8 mouse cellular contexts compared by ENCODE assay signal in the genomic region with DNA sequence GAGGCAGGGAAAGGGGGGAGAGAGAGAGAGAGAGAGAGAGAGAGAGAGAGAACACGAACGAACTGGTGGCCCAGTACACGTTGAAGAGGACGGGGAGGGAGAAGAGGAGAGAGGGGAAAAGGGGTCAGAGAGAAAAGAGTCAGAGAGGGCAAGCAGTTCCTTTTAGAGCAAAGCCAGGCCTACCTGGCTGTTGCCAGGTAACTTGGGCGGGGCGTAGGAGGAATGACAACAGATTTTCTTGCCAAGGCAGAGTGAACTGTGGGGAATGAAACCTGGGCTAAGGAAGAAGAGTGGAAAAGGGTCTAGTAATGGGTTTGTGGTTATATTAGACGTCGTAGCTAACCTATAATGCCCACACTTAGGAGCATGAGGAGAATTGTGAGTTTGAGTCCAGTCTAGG. TPM values are rescaled to one million over a fixed set of nuclear protein-coding genes. Genes with fewer than 3 reads are reported as not detected.
DNase-seq lines count a peak whose midpoint lies in the region; ATAC-seq and TF ChIP-seq lines count a peak whose summit lies in the region.

No protein-coding gene starts in this region.

- peaks cover 12% of the 10 kb centered on the region for H3K4me1 ChIP-seq in heart, embryonic 15.5 days (replicated peaks)
- peaks cover 17% of the 10 kb centered on the region for H3K4me1 ChIP-seq in embryonic facial prominence, embryonic 10.5 days
- peaks cover 23% of the 10 kb centered on the region for H3K4me1 ChIP-seq in intestine, embryonic 16.5 days (ENCODE audit: control insufficient read depth, insufficient read depth, low read length)
- 0 out of 2 replicates have a peak, but pooled peaks cover 3% of the 10 kb centered on the region for H3K4me1 ChIP-seq in midbrain, postnatal 0 days (ENCODE audit: insufficient read depth, low read length)

- H3K27ac ChIP-seq in heart, embryonic 15.5 days: no peak overlapping the region
- peak overlapping the region; percentile 93 for H3K27ac ChIP-seq in embryonic facial prominence, embryonic 10.5 days (replicated peaks)
- H3K27ac ChIP-seq in intestine, embryonic 16.5 days (ENCODE audit: low read length): no peak overlapping the region
- no peak overlapping the region for H3K27ac ChIP-seq in midbrain, postnatal 0 days (ENCODE audit: low read depth, low read length)

- peak overlapping the region; percentile 83 for H3K4me2 ChIP-seq in heart, embryonic 15.5 days
- H3K4me2 ChIP-seq in intestine, embryonic 16.5 days (ENCODE audit: low read depth, low read length): peak overlapping the region; percentile 75
- peak overlapping the region; percentile 75 for H3K4me2 ChIP-seq in midbrain, postnatal 0 days (ENCODE audit: low read depth, low read length, poor library complexity, severe bottlenecking)

- DNase-seq in heart, adult 18-20 months: no peak
- no peak for DNase-seq in embryonic facial prominence, embryonic 10.5 days (ENCODE audit: low spot score)
- no peak for DNase-seq in midbrain, postnatal 0 days (ENCODE audit: low spot score)
- DNase-seq in ovary, postnatal 10 days (ENCODE audit: low spot score): no peak
- DNase-seq in layer of hippocampus, adult 18-20 months (ENCODE audit: low spot score in 2 of 2): no peak
- no peak for DNase-seq in spleen, adult 12 weeks (ENCODE audit: low spot score)

- peaks cover 17% of the 10 kb centered on the region for H3K36me3 ChIP-seq in heart, embryonic 15.5 days
- peaks cover 25% of the 10 kb centered on the region for H3K36me3 ChIP-seq in embryonic facial prominence, embryonic 10.5 days (replicated peaks)
- no peaks in the 10 kb centered on the region for H3K36me3 ChIP-seq in intestine, embryonic 16.5 days (ENCODE audit: control insufficient read depth, insufficient read depth, low read length)
- peaks cover 3% of the 10 kb centered on the region; the same call in 1 of the 2 replicates for H3K36me3 ChIP-seq in midbrain, postnatal 0 days (ENCODE audit: insufficient read depth, low read length)

- TF ChIP-seq CTCF in midbrain, postnatal 0 days (IDR thresholded peaks at IDR 0.05): no peak

- H3K9ac ChIP-seq in heart, embryonic 15.5 days: peak overlapping the region; percentile 72; the same call in 1 of the 2 replicates
- peak overlapping the region; percentile 84; the same call in 1 of the 2 replicates for H3K9ac ChIP-seq in intestine, embryonic 16.5 days (ENCODE audit: low read depth, low read length)
- H3K9ac ChIP-seq in midbrain, postnatal 0 days (replicated peaks; ENCODE audit: low read length, poor library complexity, severe bottlenecking): no peak overlapping the region; the same call in 1 of the 2 replicates

- WGBS in heart, embryonic 15.5 days: 47% methylated on average over 8 of the region's 8 CpGs
- 45% methylated on average over 8 of the region's 8 CpGs for WGBS in embryonic facial prominence, embryonic 10.5 days
- 38% methylated on average over 8 of the region's 8 CpGs for WGBS in intestine, embryonic 16.5 days
- WGBS in midbrain, postnatal 0 days: 38% methylated on average over 8 of the region's 8 CpGs

- peak overlapping the region; percentile 66 for H3K4me3 ChIP-seq in heart, embryonic 15.5 days
- H3K4me3 ChIP-seq in embryonic facial prominence, embryonic 10.5 days: peak overlapping the region; percentile 80
- no peak overlapping the region; the same call in 1 of the 2 replicates for H3K4me3 ChIP-seq in intestine, embryonic 16.5 days (ENCODE audit: low read length)
- H3K4me3 ChIP-seq in midbrain, postnatal 0 days (ENCODE audit: low read depth, low read length): peak overlapping the region; percentile 69

- no peaks in the 10 kb centered on the region for H3K9me3 ChIP-seq in heart, embryonic 15.5 days (replicated peaks)
- no peaks in the 10 kb centered on the region for H3K9me3 ChIP-seq in embryonic facial prominence, embryonic 10.5 days
- H3K9me3 ChIP-seq in intestine, embryonic 16.5 days (ENCODE audit: control insufficient read depth, low read length): no peaks in the 10 kb centered on the region
- no peaks in the 10 kb centered on the region for H3K9me3 ChIP-seq in midbrain, postnatal 0 days (ENCODE audit: low read length)

- no peak for ATAC-seq in heart, embryonic 15.5 days (replicated peaks; ENCODE audit: insufficient number of reproducible peaks, insufficient read depth, low FRiP score, low read depth)
- no peak for ATAC-seq in intestine, embryonic 16.5 days
- ATAC-seq in midbrain, postnatal 0 days (ENCODE audit: low FRiP score): no peak

- no peaks in the 10 kb centered on the region for H3K27me3 ChIP-seq in heart, embryonic 15.5 days
- no peaks in the 10 kb centered on the region for H3K27me3 ChIP-seq in embryonic facial prominence, embryonic 10.5 days (replicated peaks; ENCODE audit: low read depth, poor library complexity, severe bottlenecking)
- no peaks in the 10 kb centered on the region for H3K27me3 ChIP-seq in intestine, embryonic 16.5 days (replicated peaks; ENCODE audit: control insufficient read depth, insufficient read depth, low read length)
- H3K27me3 ChIP-seq in midbrain, postnatal 0 days (ENCODE audit: insufficient read depth, low read length): no peaks in the 10 kb centered on the region

RNA-seq across cellular contexts. Expression of a gene that starts 0.9 kb away (rescaled TPM):
- 27.6 and 29.2 TPM in 2 replicates for polyA plus RNA-seq in heart, embryonic 15.5 days (2015; fragmentation: Nextera tagmentation; extraction: Ambion mirVana)
- 10 to 100 TPM; 28.8 to 29.8 TPM for total RNA-seq in heart, adult 18-20 months (2021)
- polyA plus RNA-seq in embryonic facial prominence, embryonic 10.5 days (2016; fragmentation: Nextera tagmentation; extraction: Ambion mirVana): 38.3 and 39.2 TPM in 2 replicates
- 28.8 and 33.1 TPM in 2 replicates for polyA plus RNA-seq in intestine, embryonic 16.5 days (2015; fragmentation: Nextera tagmentation; extraction: Ambion mirVana)
- 9.5 and 14.3 TPM in 2 replicates for total RNA-seq in midbrain, postnatal 0 days (2014; rRNA removed)
- 18.5 and 20.1 TPM in 2 replicates for polyA plus RNA-seq in midbrain, postnatal 0 days (2015; fragmentation: Nextera tagmentation; extraction: Ambion mirVana)
- total RNA-seq in layer of hippocampus, adult 18-20 months (2021): 1 to 10 TPM; 8.4 to 9.6 TPM

RNA-seq across cellular contexts. Expression of a gene that starts 11.0 kb away (rescaled TPM):
- polyA plus RNA-seq in heart, embryonic 15.5 days (2015; fragmentation: Nextera tagmentation; extraction: Ambion mirVana): 1.5 and 1.9 TPM in 2 replicates
- 10 to 100 TPM; 10.0 to 10.8 TPM for total RNA-seq in heart, adult 18-20 months (2021)
- 0.64 and 0.69 TPM in 2 replicates for polyA plus RNA-seq in embryonic facial prominence, embryonic 10.5 days (2016; fragmentation: Nextera tagmentation; extraction: Ambion mirVana)
- polyA plus RNA-seq in intestine, embryonic 16.5 days (2015; fragmentation: Nextera tagmentation; extraction: Ambion mirVana): 4.9 and 5.1 TPM in 2 replicates
- total RNA-seq in midbrain, postnatal 0 days (2014; rRNA removed): 5.7 and 11.2 TPM in 2 replicates
- polyA plus RNA-seq in midbrain, postnatal 0 days (2015; fragmentation: Nextera tagmentation; extraction: Ambion mirVana): 4.0 and 4.2 TPM in 2 replicates
- 1 to 10 TPM; 6.5 to 8.4 TPM for total RNA-seq in layer of hippocampus, adult 18-20 months (2021)

RNA-seq across cellular contexts. Expression of a gene that starts 40.8 kb away (rescaled TPM):
- polyA plus RNA-seq in heart, embryonic 15.5 days (2015; fragmentation: Nextera tagmentation; extraction: Ambion mirVana): 11.5 and 13.0 TPM in 2 replicates
- total RNA-seq in heart, adult 18-20 months (2021): 1 to 10 TPM; 5.4 to 5.7 TPM
- 5.4 and 6.5 TPM in 2 replicates for polyA plus RNA-seq in embryonic facial prominence, embryonic 10.5 days (2016; fragmentation: Nextera tagmentation; extraction: Ambion mirVana)
- 11.7 and 11.8 TPM in 2 replicates for polyA plus RNA-seq in intestine, embryonic 16.5 days (2015; fragmentation: Nextera tagmentation; extraction: Ambion mirVana)
- total RNA-seq in midbrain, postnatal 0 days (2014; rRNA removed): 3.0 and 3.7 TPM in 2 replicates
- 3.3 and 4.2 TPM in 2 replicates for polyA plus RNA-seq in midbrain, postnatal 0 days (2015; fragmentation: Nextera tagmentation; extraction: Ambion mirVana)
- total RNA-seq in layer of hippocampus, adult 18-20 months (2021): 1 to 10 TPM; 3.9 to 4.7 TPM

RNA-seq across cellular contexts. Expression of a gene that starts 53.7 kb away (rescaled TPM):
- polyA plus RNA-seq in heart, embryonic 15.5 days (2015; fragmentation: Nextera tagmentation; extraction: Ambion mirVana): 4.4 and 4.7 TPM in 2 replicates
- under 1 TPM; 0.77 to 0.87 TPM for total RNA-seq in heart, adult 18-20 months (2021)
- polyA plus RNA-seq in embryonic facial prominence, embryonic 10.5 days (2016; fragmentation: Nextera tagmentation; extraction: Ambion mirVana): 18.9 and 20.3 TPM in 2 replicates
- 4.7 and 5.6 TPM in 2 replicates for polyA plus RNA-seq in intestine, embryonic 16.5 days (2015; fragmentation: Nextera tagmentation; extraction: Ambion mirVana)
- 5.6 and 8.0 TPM in 2 replicates for total RNA-seq in midbrain, postnatal 0 days (2014; rRNA removed)
- polyA plus RNA-seq in midbrain, postnatal 0 days (2015; fragmentation: Nextera tagmentation; extraction: Ambion mirVana): 3.1 and 3.3 TPM in 2 replicates
- total RNA-seq in layer of hippocampus, adult 18-20 months (2021): 1 to 10 TPM; 2.6 to 3.1 TPM
